Mouse (Mus musculus) intestine, postnatal 0 days (tissue): ENCODE results near the gene Med12. TPM values are rescaled to one million over a fixed set of nuclear protein-coding genes. Genes with fewer than 3 reads are reported as not detected.

Experiments
- ATAC-seq: fragments of 200-750 bp; cut with Nextera tagmentation; 2 replicates; pipeline ENCODE4 v1.8.0; 2017; ENCODE audit warnings: mild to moderate bottlenecking, moderate TSS enrichment, moderate library complexity
- H3K27ac ChIP-seq: fragments of 300-500 bp; sonication (generic); 2 replicates; pipeline ENCODE4 v1.5.1; 2014; ENCODE audit warnings: mild to moderate bottlenecking, low read depth, low read length, moderate library complexity
- H3K27me3 ChIP-seq: fragments of 300-500 bp; sonication (generic); replicated peaks from 2 replicates; pipeline ENCODE4 v1.6.1; 2014; ENCODE audit warnings: low read length, mixed read lengths; ENCODE audit not compliant: control insufficient read depth, insufficient read depth
- H3K36me3 ChIP-seq: fragments of 300-500 bp; sonication (generic); 2 replicates; pipeline ENCODE4 v1.6.1; 2014; ENCODE audit warnings: mild to moderate bottlenecking, moderate library complexity; ENCODE audit not compliant: control insufficient read depth, insufficient read depth
- H3K4me1 ChIP-seq: fragments of 300-500 bp; sonication (generic); replicated peaks from 2 replicates; pipeline ENCODE4 v1.6.1; 2014; ENCODE audit warnings: antibody characterized with exemption, low read length, mixed read lengths; ENCODE audit not compliant: control insufficient read depth, insufficient read depth
- H3K4me2 ChIP-seq: fragments of 300-500 bp; sonication (generic); replicated peaks from 2 replicates; pipeline ENCODE4 v1.6.1; 2014; ENCODE audit warnings: low read depth, mild to moderate bottlenecking, moderate library complexity
- H3K4me3 ChIP-seq: fragments of 300-500 bp; sonication (generic); 2 replicates; pipeline ENCODE4 v1.5.1; 2014; ENCODE audit warnings: low read depth, low read length
- H3K9ac ChIP-seq: fragments of 300-500 bp; sonication (generic); 2 replicates; pipeline ENCODE4 v1.6.1; 2014; ENCODE audit warnings: mild to moderate bottlenecking, low read depth, low read length
- H3K9me3 ChIP-seq: fragments of 300-500 bp; sonication (generic); 2 replicates; pipeline ENCODE4 v1.6.1; 2016; ENCODE audit warnings: mixed run types; ENCODE audit not compliant: control insufficient read depth
- CTCF ChIP-seq: sonication (generic); IDR thresholded peaks from 2 replicates; pipeline ENCODE4 v1.5.1; 2016; ENCODE audit warnings: low read depth, mild to moderate bottlenecking, control low read depth, antibody characterized with exemption, moderate library complexity
- WGBS: fragments of 180-500 bp; shearing (Covaris S2); extraction: QIAGEN DNeasy Blood & Tissue Kit; methylation state at CpG from one replicate; pipeline ENCODE4 v1.1.7; 2014; 5-methylcytosine and 5-hydroxymethylcytosine counted together
- polyA plus RNA-seq: library from polyadenylated mRNA; unstranded; fragments of >200 nt; fragmentation: Nextera tagmentation; extraction: Ambion mirVana; gene quantifications from 2 replicates; pipeline ENCODE4 v1.2.1, GENCODE M21; 2015

Gene Med12
- 13.9 and 14.0 TPM in 2 replicates for polyA plus RNA-seq

GRCm38 (mm10) chrX:101273875-101274738 lies at the start of gene Med12:
Med12 (plus strand) TSS chrX:101274030.
- 24% methylated on average over 53 of the region's 54 CpGs for WGBS
- 0 out of 2 replicates have a peak, but pooled peaks have one; percentile 11 for TF ChIP-seq CTCF
- H3K36me3 ChIP-seq = peaks cover 5% of the 10 kb centered on the region; the same call in 1 of the 2 replicates
- H3K9ac ChIP-seq = peak within 1 kb of the TSS; percentile 56
- peak within 1 kb of the TSS; percentile 66 for H3K4me2 ChIP-seq
- peak within 1 kb of the TSS; percentile 59 for H3K4me3 ChIP-seq
- no peaks in the 10 kb centered on the region for H3K4me1 ChIP-seq
- 0 out of 2 replicates have a peak within 1 kb of the TSS, but pooled peaks have one; percentile 21 for H3K27ac ChIP-seq
- H3K9me3 ChIP-seq = no peaks in the 10 kb centered on the region
- ATAC-seq = peak; percentile 98
- H3K27me3 ChIP-seq = no peaks in the 10 kb centered on the region

- H3K4me2 ChIP-seq = no peak overlapping the region
- H3K27ac ChIP-seq = no peak overlapping the region
- ATAC-seq = no peak
- H3K4me1 ChIP-seq = no peaks in the 10 kb centered on the region
- TF ChIP-seq CTCF = no peak
- H3K27me3 ChIP-seq = no peaks in the 10 kb centered on the region
- H3K36me3 ChIP-seq = no peaks in the 10 kb centered on the region
- WGBS = 27% methylated on average over 1 of the region's 1 CpGs
- H3K9me3 ChIP-seq = no peaks in the 10 kb centered on the region
- no peak overlapping the region for H3K9ac ChIP-seq
- no peak overlapping the region for H3K4me3 ChIP-seq
These were observed 28.8 kb upstream of the Med12 start for GRCm38 (mm10) chrX:101245011-101245410.

- TF ChIP-seq CTCF = no peak
- ATAC-seq = peak; percentile 89
- H3K9me3 ChIP-seq = no peaks in the 10 kb centered on the region
- H3K9ac ChIP-seq = peak within 1 kb of the TSS; percentile 51
- 24% methylated on average over 47 of the region's 47 CpGs for WGBS
- no peaks in the 10 kb centered on the region for H3K27me3 ChIP-seq
- no peak within 1 kb of the TSS for H3K27ac ChIP-seq
- H3K4me3 ChIP-seq = peak within 1 kb of the TSS; percentile 57
- H3K4me1 ChIP-seq = no peaks in the 10 kb centered on the region
- no peaks in the 10 kb centered on the region for H3K36me3 ChIP-seq
- H3K4me2 ChIP-seq = peak within 1 kb of the TSS; percentile 75
These were observed 19.7 kb upstream of the Med12 start, which contains the start of gene Foxo4 for GRCm38 (mm10) chrX:101253952-101254729. Foxo4 (plus strand) TSS chrX:101254528.

GRCm38 (mm10) chrX:101254740-101255139 lies 19.1 kb upstream of the Med12 start:
- Histone ChIP-seq H3K36me3 (no peaks in the 10 kb centered on the region), H3K4me1 (no peaks in the 10 kb centered on the region), H3K4me3 (peak overlapping the region; percentile 57), H3K27me3 (no peaks in the 10 kb centered on the region), H3K9ac (peak overlapping the region; percentile 51), H3K4me2 (peak overlapping the region; percentile 75), H3K9me3 (no peaks in the 10 kb centered on the region), H3K27ac (no peak overlapping the region)
- ATAC-seq = peak; percentile 28; the same call in 1 of the 2 replicates
- no peak for TF ChIP-seq CTCF
- WGBS = 24% methylated on average over 26 of the region's 26 CpGs

- 78% methylated on average over 13 of the region's 13 CpGs for WGBS
- no peak overlapping the region for H3K4me2 ChIP-seq
- no peak overlapping the region for H3K4me3 ChIP-seq
- no peaks in the 10 kb centered on the region for H3K4me1 ChIP-seq
- TF ChIP-seq CTCF = peak; percentile 43; the same call in 1 of the 2 replicates
- no peaks in the 10 kb centered on the region for H3K36me3 ChIP-seq
- H3K9ac ChIP-seq = no peak overlapping the region
- H3K9me3 ChIP-seq = no peaks in the 10 kb centered on the region
- H3K27me3 ChIP-seq = no peaks in the 10 kb centered on the region
- no peak for ATAC-seq
- H3K27ac ChIP-seq = no peak overlapping the region
These were observed 17.2 kb upstream of the Med12 start for GRCm38 (mm10) chrX:101256603-101257002.
